In genomic region chr6:124809052-124809774, GRCm38 (mm10) we compare ENCODE assay signal across 8 mouse cellular contexts. TPM values are rescaled to one million over a fixed set of nuclear protein-coding genes. Genes with fewer than 3 reads are reported as not detected.
DNase-seq lines count a peak whose midpoint lies in the region; ATAC-seq and TF ChIP-seq lines count a peak whose summit lies in the region.

No protein-coding gene starts in this region.

- H3K36me3 ChIP-seq in heart, embryonic 14.5 days (ENCODE audit: control insufficient read depth, insufficient read depth, low read length) = peaks cover 29% of the 10 kb centered on the region
- H3K36me3 ChIP-seq in neural tube, embryonic 13.5 days = peaks cover 21% of the 10 kb centered on the region

- peaks cover 8% of the 10 kb centered on the region for H3K4me1 ChIP-seq in embryonic fibroblast, embryonic 13.5 days (ENCODE audit: control insufficient read depth, insufficient read depth, low read length)
- H3K4me1 ChIP-seq in heart, embryonic 14.5 days (ENCODE audit: control insufficient read depth in 2 of 2, insufficient read depth in 2 of 2, low read length in 2 of 2) = peaks cover 22 to 54% of the 10 kb centered on the region in 2 experiments
- H3K4me1 ChIP-seq in neural tube, embryonic 13.5 days (replicated peaks) = peaks cover 60% of the 10 kb centered on the region

- DNase-seq in brain, adult 2 months (ENCODE audit: low read depth, low spot score) = peak; percentile 83
- DNase-seq in kidney, postnatal 10 days = peak; percentile 92
- peak; percentile 83 to 89 for DNase-seq in lung, adult 18-20 months
- DNase-seq in testis, postnatal 10 days (ENCODE audit: low spot score) = peak; percentile 90

- no peaks in the 10 kb centered on the region for H3K9me3 ChIP-seq in heart, embryonic 14.5 days (ENCODE audit: control insufficient read depth, low read length)
- H3K9me3 ChIP-seq in neural tube, embryonic 13.5 days = no peaks in the 10 kb centered on the region

- peak; percentile 58 for TF ChIP-seq CTCF in embryonic fibroblast, embryonic 13.5 days (IDR thresholded peaks at IDR 0.05; ENCODE audit: borderline replicate concordance, insufficient read depth, low read length)

- peak overlapping the region; percentile 98 for H3K4me2 ChIP-seq in heart, embryonic 14.5 days (ENCODE audit: low read length)
- peak overlapping the region; percentile 92 for H3K4me2 ChIP-seq in neural tube, embryonic 13.5 days

- peak; percentile 12 for ATAC-seq in CD4-positive, CD25-positive, alpha-beta regulatory T cell, adult 4 months
- ATAC-seq in heart, embryonic 14.5 days (ENCODE audit: insufficient number of reproducible peaks, insufficient read depth, low FRiP score, low read depth) = peak; percentile 42
- ATAC-seq in neural tube, embryonic 13.5 days (ENCODE audit: low read depth) = 0 out of 2 replicates have a peak, but pooled peaks have one; percentile 2

- peak; percentile 65; the same call in 1 of the 2 replicates for TF ChIP-seq POLR2A in embryonic fibroblast, embryonic 13.5 days (IDR thresholded peaks at IDR 0.05; ENCODE audit: low read depth, low read length)

- peak overlapping the region; percentile 76 for H3K4me3 ChIP-seq in embryonic fibroblast, embryonic 13.5 days (ENCODE audit: insufficient read depth, low read length)
- H3K4me3 ChIP-seq in heart, embryonic 14.5 days (ENCODE audit: control insufficient read depth in 1 of 2, insufficient read depth in 1 of 2, low read depth in 1 of 2, low read length in 2 of 2) = peak overlapping the region; percentile 68 to 76
- H3K4me3 ChIP-seq in neural tube, embryonic 13.5 days = peak overlapping the region; percentile 50

- no peaks in the 10 kb centered on the region for H3K27me3 ChIP-seq in heart, embryonic 14.5 days (ENCODE audit: control insufficient read depth, insufficient read depth, low read length)
- H3K27me3 ChIP-seq in neural tube, embryonic 13.5 days = no peaks in the 10 kb centered on the region

- H3K27ac ChIP-seq in embryonic fibroblast, embryonic 13.5 days (ENCODE audit: insufficient read depth, low read length) = peak overlapping the region; percentile 91
- peak overlapping the region; percentile 92 to 96 for H3K27ac ChIP-seq in heart, embryonic 14.5 days (replicated peaks in 1 of 2; ENCODE audit: control insufficient read depth in 1 of 2, insufficient read depth in 1 of 2, low read depth in 2 of 2, low read length in 2 of 2)
- H3K27ac ChIP-seq in neural tube, embryonic 13.5 days (replicated peaks) = peak overlapping the region; percentile 78

- under 1% methylated on average over 35 of the region's 35 CpGs for WGBS in heart, embryonic 14.5 days
- WGBS in neural tube, embryonic 13.5 days = under 1% methylated on average over 35 of the region's 35 CpGs

- H3K9ac ChIP-seq in heart, embryonic 14.5 days (ENCODE audit: low read length) = peak overlapping the region; percentile 91
- H3K9ac ChIP-seq in neural tube, embryonic 13.5 days = peak overlapping the region; percentile 75

RNA-seq across cellular contexts. Expression of gene Spsb2, which starts 0.8 kb away (rescaled TPM):
- 1 to 10 TPM; 1.7 to 3.4 TPM for polyA plus RNA-seq in CD4-positive, CD25-positive, alpha-beta regulatory T cell, adult 4 months (2017; shearing (Covaris generic))
- 9.1 and 11.7 TPM in 2 replicates for polyA plus RNA-seq in embryonic fibroblast, embryonic 13.5 days (2011; ENCODE audit: insufficient read length, low read depth, missing spikeins)
- polyA plus RNA-seq in heart, embryonic 14.5 days (2014; fragmentation: Nextera tagmentation; extraction: Ambion mirVana) = 4.0 and 5.7 TPM in 2 replicates
- 4.7 and 8.5 TPM in 2 replicates for polyA plus RNA-seq in neural tube, embryonic 13.5 days (2015; fragmentation: Nextera tagmentation; extraction: Ambion mirVana)

RNA-seq across cellular contexts. Expression of gene Tpi1, which starts 4.9 kb away (rescaled TPM):
- 10 to 100 TPM; 65.7 to 90.0 TPM for polyA plus RNA-seq in CD4-positive, CD25-positive, alpha-beta regulatory T cell, adult 4 months (2017; shearing (Covaris generic))
- polyA plus RNA-seq in embryonic fibroblast, embryonic 13.5 days (2011; ENCODE audit: insufficient read length, low read depth, missing spikeins) = 372 and 458 TPM in 2 replicates
- polyA plus RNA-seq in heart, embryonic 14.5 days (2014; fragmentation: Nextera tagmentation; extraction: Ambion mirVana) = 1,486 and 1,545 TPM in 2 replicates
- 385 and 391 TPM in 2 replicates for polyA plus RNA-seq in neural tube, embryonic 13.5 days (2015; fragmentation: Nextera tagmentation; extraction: Ambion mirVana)

RNA-seq across cellular contexts. Expression of gene Usp5, which starts 20.1 kb away (rescaled TPM):
- 100 to 1,000 TPM in 1 of 2 experiments, 10 to 100 TPM in 1; 77.2 to 154 TPM for polyA plus RNA-seq in CD4-positive, CD25-positive, alpha-beta regulatory T cell, adult 4 months (2017; shearing (Covaris generic))
- polyA plus RNA-seq in embryonic fibroblast, embryonic 13.5 days (2011; ENCODE audit: insufficient read length, low read depth, missing spikeins) = 87.6 and 105 TPM in 2 replicates
- polyA plus RNA-seq in heart, embryonic 14.5 days (2014; fragmentation: Nextera tagmentation; extraction: Ambion mirVana) = 78.9 and 85.9 TPM in 2 replicates
- polyA plus RNA-seq in neural tube, embryonic 13.5 days (2015; fragmentation: Nextera tagmentation; extraction: Ambion mirVana) = 176 and 178 TPM in 2 replicates

RNA-seq across cellular contexts. Expression of gene Cdca3, which starts 20.1 kb away (rescaled TPM):
- polyA plus RNA-seq in CD4-positive, CD25-positive, alpha-beta regulatory T cell, adult 4 months (2017; shearing (Covaris generic)) = 10 to 100 TPM in 1 of 2 experiments, 1 to 10 TPM in 1; 8.0 to 27.1 TPM
- polyA plus RNA-seq in embryonic fibroblast, embryonic 13.5 days (2011; ENCODE audit: insufficient read length, low read depth, missing spikeins) = 42.0 and 61.1 TPM in 2 replicates
- polyA plus RNA-seq in heart, embryonic 14.5 days (2014; fragmentation: Nextera tagmentation; extraction: Ambion mirVana) = 126 and 139 TPM in 2 replicates
- 26.6 and 33.2 TPM in 2 replicates for polyA plus RNA-seq in neural tube, embryonic 13.5 days (2015; fragmentation: Nextera tagmentation; extraction: Ambion mirVana)

RNA-seq across cellular contexts. Expression of gene Lrrc23, which starts 29.7 kb away (rescaled TPM):
- polyA plus RNA-seq in CD4-positive, CD25-positive, alpha-beta regulatory T cell, adult 4 months (2017; shearing (Covaris generic)) = 1 to 10 TPM; 1.1 to 2.7 TPM
- polyA plus RNA-seq in embryonic fibroblast, embryonic 13.5 days (2011; ENCODE audit: insufficient read length, low read depth, missing spikeins) = not detected in 2 replicates
- polyA plus RNA-seq in heart, embryonic 14.5 days (2014; fragmentation: Nextera tagmentation; extraction: Ambion mirVana) = not detected in 2 replicates
- 0.57 and 2.1 TPM in 2 replicates for polyA plus RNA-seq in neural tube, embryonic 13.5 days (2015; fragmentation: Nextera tagmentation; extraction: Ambion mirVana)

Comparison
In these comparisons a context has a peak if more than half of its experiments do, and no peak if none do; other contexts are left out.
1. Peak in every context shown above with its lines: DNase-seq, ATAC-seq, H3K4me3 ChIP-seq and H3K27ac ChIP-seq.